Mouse (Mus musculus): ENCODE results near the gene Cenpl. TPM values are rescaled to one million over a fixed set of nuclear protein-coding genes. Genes with fewer than 3 reads are reported as not detected.
A peak's percentile ranks its signal among the peaks of the same experiment; 100 is the strongest.
"Not testable (repeated sequence)": the region's sequence is repeated elsewhere in the genome, so short reads cannot be mapped to it uniquely, and the experiment has no call there.

Gene Cenpl
- 17.0 and 17.8 TPM in 2 replicates for polyA plus RNA-seq (2016; fragmentation: Nextera tagmentation; extraction: Ambion mirVana)

DNA sequence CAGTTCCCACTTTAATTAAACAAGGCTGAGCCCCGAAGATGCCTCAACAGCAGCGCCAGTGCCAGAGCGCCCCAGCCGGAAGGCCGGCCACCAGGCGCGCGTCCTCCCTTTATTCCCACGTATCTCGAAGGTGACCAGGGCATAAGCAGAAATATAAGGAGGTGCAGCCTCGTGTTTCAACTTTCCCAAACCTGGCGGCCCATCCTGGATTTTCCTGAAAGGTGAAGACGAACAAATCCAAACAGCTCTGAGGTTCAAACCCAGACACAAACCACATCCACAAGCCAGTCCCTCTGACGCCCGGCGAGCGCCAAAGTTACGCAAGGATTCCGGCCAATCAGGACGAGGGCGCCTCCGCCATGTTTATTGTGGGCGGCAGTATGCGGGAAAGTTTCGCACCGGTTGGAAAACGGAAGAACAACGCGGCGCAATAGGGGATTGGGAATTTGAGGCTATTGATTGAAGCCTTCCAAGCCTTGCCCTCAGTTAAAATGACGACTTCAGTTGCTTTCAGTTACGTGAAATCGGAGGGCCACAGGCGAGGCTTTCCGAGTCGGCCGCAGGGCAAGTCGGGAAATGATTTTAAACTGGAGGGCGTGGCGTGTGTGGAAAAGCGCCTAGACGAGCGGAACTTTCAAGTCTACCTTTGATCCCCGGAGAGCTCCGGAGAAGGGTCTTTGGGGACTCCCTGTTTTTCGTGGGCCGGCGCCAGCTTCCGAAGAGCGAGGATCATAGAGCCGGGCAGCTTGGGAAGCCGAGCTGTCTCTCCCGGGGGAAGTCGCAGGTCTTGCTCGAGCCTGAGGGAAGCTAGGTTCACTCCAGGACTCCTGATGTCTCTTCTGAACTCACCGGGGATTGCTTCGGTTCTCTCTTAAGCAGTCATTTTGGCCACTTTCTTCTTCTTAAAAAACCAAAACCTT, at the start of gene Cenpl, which contains the start of gene Dars2:
Gene Cenpl, plus strand, starts transcription at position 362 of the 920 bp plus-strand sequence.
Gene Dars2, minus strand, starts transcription at position 307 of the 920 bp plus-strand sequence.
- Histone ChIP-seq H3K9me3 (replicated peaks) (no peaks in the 10 kb centered on the region), H3K9ac (peak within 1 kb of the TSS; percentile 84), H3K27me3 (replicated peaks) (no peaks in the 10 kb centered on the region), H3K27ac (ENCODE audit: poor library complexity, severe bottlenecking) (peak within 1 kb of the TSS; percentile 75), H3K4me1 (replicated peaks) (peaks cover 26% of the 10 kb centered on the region), H3K4me2 (peak within 1 kb of the TSS; percentile 90), H3K4me3 (peak within 1 kb of the TSS; percentile 83), H3K36me3 (peaks cover 4% of the 10 kb centered on the region; the same call in 1 of the 2 replicates)
- ATAC-seq (ENCODE audit: insufficient number of reproducible peaks, low FRiP score) = peak; percentile 94
- WGBS = under 1% methylated on average over 57 of the region's 57 CpGs

DNA sequence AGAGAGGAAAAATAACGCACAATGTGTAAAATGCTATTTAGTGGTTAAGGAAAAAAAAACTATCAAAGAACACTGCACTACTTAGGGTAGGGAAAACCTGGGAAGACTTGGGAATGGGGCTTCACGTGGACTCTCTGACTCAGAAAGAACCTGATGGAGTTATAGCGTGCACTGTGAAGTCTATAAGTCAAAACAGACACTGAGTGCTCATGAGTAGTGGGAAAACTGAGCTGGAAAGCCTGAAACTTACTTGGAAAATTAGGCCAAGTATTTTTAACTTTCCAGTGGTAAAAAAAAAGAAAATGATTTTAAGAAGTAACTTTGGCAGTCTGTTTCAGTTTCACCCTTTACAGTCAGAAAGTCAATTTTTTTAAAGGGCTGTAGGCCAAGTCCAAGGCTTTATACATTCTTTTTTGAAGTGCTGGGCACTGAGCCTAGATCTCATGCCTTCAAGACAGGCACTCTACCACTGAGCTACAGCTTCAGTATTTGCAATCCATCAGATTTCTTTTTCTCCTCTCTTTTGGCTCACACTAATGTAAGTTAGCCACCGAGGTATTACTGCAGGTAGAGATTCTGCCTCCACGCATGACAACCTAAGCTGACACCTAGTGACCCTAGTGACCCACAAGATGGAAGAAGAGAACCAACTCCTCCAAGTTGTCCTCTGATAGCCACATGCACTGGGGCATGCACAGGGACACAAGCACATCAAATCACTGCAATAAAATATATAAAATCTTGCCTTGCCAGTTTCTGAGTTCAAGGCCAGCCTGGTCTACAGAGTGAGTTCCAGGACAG, 44.9 kb upstream of the Cenpl start:
- Histone ChIP-seq H3K27me3 (replicated peaks) (no peaks in the 10 kb centered on the region), H3K4me1 (replicated peaks) (0 out of 2 replicates have a peak, but pooled peaks cover 2% of the 10 kb centered on the region), H3K36me3 (peaks cover 26% of the 10 kb centered on the region), H3K4me2 (no peak overlapping the region), H3K4me3 (no peak overlapping the region), H3K27ac (ENCODE audit: poor library complexity, severe bottlenecking) (no peak overlapping the region), H3K9me3 (replicated peaks) (no peaks in the 10 kb centered on the region), H3K9ac (no peak overlapping the region)
- WGBS = 83% methylated on average over 5 of the region's 5 CpGs
- ATAC-seq (ENCODE audit: insufficient number of reproducible peaks, low FRiP score) = no peak

DNA sequence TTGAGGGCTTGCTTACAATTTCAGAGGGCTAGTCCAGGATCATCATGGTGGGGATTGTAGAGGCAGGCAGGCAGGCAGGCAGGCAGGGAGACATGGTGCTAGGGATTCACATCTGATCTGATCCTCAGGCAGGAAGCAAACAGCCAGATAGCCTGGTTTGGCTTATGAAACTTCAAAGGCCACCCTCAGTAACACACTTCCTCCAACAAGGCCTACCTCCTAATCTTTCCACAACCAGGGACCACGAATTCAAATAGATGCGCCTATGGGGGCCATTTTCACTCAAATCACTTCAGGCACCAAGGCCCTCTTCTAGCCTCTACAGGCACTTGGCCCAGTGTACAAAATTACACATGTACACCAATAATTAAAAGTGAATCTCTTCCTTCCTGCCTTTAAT, 43.3 kb upstream of the Cenpl start:
- no peak for ATAC-seq (ENCODE audit: insufficient number of reproducible peaks, low FRiP score)
- no peak overlapping the region for H3K4me2 ChIP-seq
- 66% methylated on average over 2 of the region's 2 CpGs for WGBS
- no peaks in the 10 kb centered on the region for H3K27me3 ChIP-seq (replicated peaks)
- H3K4me3 ChIP-seq = no peak overlapping the region
- H3K9me3 ChIP-seq (replicated peaks) = no peaks in the 10 kb centered on the region
- H3K36me3 ChIP-seq = peaks cover 39% of the 10 kb centered on the region
- H3K9ac ChIP-seq = no peak overlapping the region
- H3K27ac ChIP-seq (ENCODE audit: poor library complexity, severe bottlenecking) = no peak overlapping the region
- 0 out of 2 replicates have a peak, but pooled peaks cover 2% of the 10 kb centered on the region for H3K4me1 ChIP-seq (replicated peaks)

DNA sequence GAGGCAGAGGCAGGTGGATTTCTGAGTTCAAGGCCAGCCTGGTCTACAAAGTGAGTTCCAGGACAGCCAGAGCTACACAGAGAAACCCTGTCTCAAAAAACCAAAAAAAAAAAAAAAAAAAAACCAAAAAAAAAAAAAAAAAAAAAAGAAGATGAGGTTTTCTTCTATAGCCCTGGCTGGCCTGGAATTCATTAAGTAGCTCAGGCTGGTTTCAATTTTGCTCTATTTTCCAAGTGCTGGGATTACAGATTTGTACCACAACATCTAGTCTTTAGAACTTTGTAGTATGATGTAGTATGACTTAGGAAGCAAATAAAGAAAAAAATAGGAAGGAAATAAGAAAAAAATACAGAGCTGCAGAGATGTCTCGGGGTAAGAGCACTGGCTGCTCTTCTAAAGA, 42.1 kb upstream of the Cenpl start:
- H3K4me1 ChIP-seq (replicated peaks); H3K9me3 ChIP-seq (replicated peaks); H3K27me3 ChIP-seq (replicated peaks); H3K4me3 ChIP-seq; ATAC-seq (ENCODE audit: insufficient number of reproducible peaks, low FRiP score); H3K27ac ChIP-seq (ENCODE audit: poor library complexity, severe bottlenecking); H3K9ac ChIP-seq; H3K4me2 ChIP-seq: not testable (repeated sequence)
- 86% methylated on average over 1 of the region's 1 CpGs for WGBS
- peaks cover 43% of the 10 kb centered on the region for H3K36me3 ChIP-seq

DNA sequence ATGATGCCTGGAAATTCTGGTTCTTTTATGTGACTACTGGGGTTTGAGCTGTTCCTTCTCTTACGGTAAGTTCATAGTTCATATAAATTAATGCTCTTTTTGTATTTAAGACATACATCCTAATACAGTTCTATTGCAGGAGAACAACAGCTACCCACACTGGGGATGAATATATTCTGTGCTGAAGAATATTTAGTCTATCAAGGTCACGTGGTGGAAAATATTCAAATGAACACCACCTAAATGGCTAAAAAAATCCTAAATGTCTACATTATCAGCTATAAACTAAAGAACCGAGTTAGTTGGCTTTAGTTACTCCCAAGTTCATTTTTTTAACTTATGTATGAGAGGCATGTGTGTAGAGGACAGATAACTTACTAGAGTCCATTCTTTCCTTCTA, 40.5 kb upstream of the Cenpl start:
- no peak overlapping the region for H3K4me2 ChIP-seq
- H3K9me3 ChIP-seq (replicated peaks) = no peaks in the 10 kb centered on the region
- 88% methylated on average over 3 of the region's 3 CpGs for WGBS
- no peak overlapping the region for H3K9ac ChIP-seq
- H3K36me3 ChIP-seq = peaks cover 43% of the 10 kb centered on the region
- H3K4me1 ChIP-seq (replicated peaks) = peaks cover 6% of the 10 kb centered on the region
- H3K27me3 ChIP-seq (replicated peaks) = no peaks in the 10 kb centered on the region
- no peak overlapping the region for H3K4me3 ChIP-seq
- ATAC-seq (ENCODE audit: insufficient number of reproducible peaks, low FRiP score) = no peak
- no peak overlapping the region for H3K27ac ChIP-seq (ENCODE audit: poor library complexity, severe bottlenecking)

DNA sequence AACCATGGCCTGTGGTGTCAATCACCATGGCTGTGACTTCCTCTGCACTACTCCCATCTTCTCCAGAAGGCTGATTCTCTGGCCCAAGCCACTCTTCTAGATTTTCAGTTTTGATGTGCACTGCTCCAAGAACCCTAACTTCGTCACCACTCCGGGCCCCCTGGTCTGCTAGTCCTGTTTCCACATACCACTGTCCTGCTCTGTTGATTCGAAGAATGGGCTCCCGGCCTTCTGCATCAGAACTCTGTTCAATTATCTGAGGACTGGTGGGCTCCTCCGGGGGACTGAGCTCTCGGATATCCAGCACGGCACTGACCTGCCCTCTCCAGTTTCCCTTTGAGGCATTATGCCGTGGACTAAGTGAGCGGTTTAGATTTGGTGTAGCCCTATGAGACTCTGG, 38.6 kb upstream of the Cenpl start:
- Histone ChIP-seq H3K36me3 (peaks cover 48% of the 10 kb centered on the region), H3K9ac (no peak overlapping the region), H3K9me3 (replicated peaks) (no peaks in the 10 kb centered on the region), H3K4me2 (no peak overlapping the region), H3K27me3 (replicated peaks) (no peaks in the 10 kb centered on the region), H3K4me3 (no peak overlapping the region), H3K27ac (ENCODE audit: poor library complexity, severe bottlenecking) (no peak overlapping the region), H3K4me1 (replicated peaks) (peaks cover 6% of the 10 kb centered on the region)
- WGBS = 91% methylated on average over 9 of the region's 9 CpGs
- ATAC-seq (ENCODE audit: insufficient number of reproducible peaks, low FRiP score) = no peak

DNA sequence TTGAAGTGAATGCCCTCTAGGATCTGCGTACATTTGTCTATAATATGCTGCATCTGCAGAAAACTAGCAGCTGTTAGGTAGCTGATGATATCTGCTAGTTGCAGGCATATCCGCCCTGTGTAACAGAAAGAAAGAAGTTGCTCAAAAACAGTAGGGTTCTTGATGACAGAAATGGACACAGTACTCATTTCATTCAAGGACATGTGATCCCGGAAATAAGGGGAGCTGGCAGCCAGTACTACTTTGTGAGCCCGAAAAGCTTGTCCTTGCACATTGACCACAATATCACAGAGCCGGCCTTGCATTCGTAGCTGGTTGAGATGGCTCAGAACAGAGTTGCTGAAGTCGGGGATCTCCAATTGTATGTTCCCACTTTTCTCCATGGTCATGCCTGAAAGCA, 38.2 kb upstream of the Cenpl start:
- Histone ChIP-seq H3K9me3 (replicated peaks) (no peaks in the 10 kb centered on the region), H3K4me3 (no peak overlapping the region), H3K4me2 (no peak overlapping the region), H3K27me3 (replicated peaks) (no peaks in the 10 kb centered on the region), H3K36me3 (peaks cover 46% of the 10 kb centered on the region), H3K27ac (ENCODE audit: poor library complexity, severe bottlenecking) (no peak overlapping the region), H3K4me1 (replicated peaks) (peaks cover 6% of the 10 kb centered on the region), H3K9ac (no peak overlapping the region)
- 92% methylated on average over 7 of the region's 7 CpGs for WGBS
- ATAC-seq (ENCODE audit: insufficient number of reproducible peaks, low FRiP score) = no peak

DNA sequence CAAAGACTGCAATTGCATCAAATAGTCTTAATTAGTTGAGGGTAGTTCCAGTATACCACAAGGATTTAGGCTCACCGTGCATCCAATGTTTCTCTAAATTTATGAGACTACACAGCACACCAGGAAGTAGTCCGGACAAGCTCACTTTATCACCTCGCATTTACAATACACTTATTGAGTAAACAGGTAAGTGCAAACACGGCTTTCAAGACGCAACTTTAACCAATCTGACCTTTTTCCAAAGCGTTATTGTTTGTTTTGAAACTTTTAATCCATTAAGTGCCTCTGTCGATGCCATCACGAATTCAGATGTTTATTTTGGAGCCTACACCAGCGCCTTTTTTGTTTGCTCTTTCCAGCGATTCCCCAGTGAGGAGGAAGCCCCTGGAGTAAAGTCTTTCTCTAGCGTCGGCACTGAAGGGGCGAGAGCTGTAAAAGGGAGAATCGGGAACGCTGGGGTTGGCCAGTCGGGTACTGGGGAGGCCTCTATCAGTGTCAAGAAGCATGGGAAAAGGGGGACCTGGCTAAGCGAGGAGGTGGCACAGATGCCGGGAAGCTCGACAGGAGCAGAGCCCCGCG, 36.6 kb upstream of the Cenpl start:
- ATAC-seq (ENCODE audit: insufficient number of reproducible peaks, low FRiP score) = no peak
- Histone ChIP-seq H3K27ac (ENCODE audit: poor library complexity, severe bottlenecking) (peak overlapping the region; percentile 91), H3K36me3 (peaks cover 59% of the 10 kb centered on the region), H3K9me3 (replicated peaks) (no peaks in the 10 kb centered on the region), H3K27me3 (replicated peaks) (no peaks in the 10 kb centered on the region), H3K4me2 (peak overlapping the region; percentile 84), H3K9ac (peak overlapping the region; percentile 72), H3K4me1 (replicated peaks) (peaks cover 10% of the 10 kb centered on the region), H3K4me3 (peak overlapping the region; percentile 77)
- 1% methylated on average over 21 of the region's 21 CpGs for WGBS

DNA sequence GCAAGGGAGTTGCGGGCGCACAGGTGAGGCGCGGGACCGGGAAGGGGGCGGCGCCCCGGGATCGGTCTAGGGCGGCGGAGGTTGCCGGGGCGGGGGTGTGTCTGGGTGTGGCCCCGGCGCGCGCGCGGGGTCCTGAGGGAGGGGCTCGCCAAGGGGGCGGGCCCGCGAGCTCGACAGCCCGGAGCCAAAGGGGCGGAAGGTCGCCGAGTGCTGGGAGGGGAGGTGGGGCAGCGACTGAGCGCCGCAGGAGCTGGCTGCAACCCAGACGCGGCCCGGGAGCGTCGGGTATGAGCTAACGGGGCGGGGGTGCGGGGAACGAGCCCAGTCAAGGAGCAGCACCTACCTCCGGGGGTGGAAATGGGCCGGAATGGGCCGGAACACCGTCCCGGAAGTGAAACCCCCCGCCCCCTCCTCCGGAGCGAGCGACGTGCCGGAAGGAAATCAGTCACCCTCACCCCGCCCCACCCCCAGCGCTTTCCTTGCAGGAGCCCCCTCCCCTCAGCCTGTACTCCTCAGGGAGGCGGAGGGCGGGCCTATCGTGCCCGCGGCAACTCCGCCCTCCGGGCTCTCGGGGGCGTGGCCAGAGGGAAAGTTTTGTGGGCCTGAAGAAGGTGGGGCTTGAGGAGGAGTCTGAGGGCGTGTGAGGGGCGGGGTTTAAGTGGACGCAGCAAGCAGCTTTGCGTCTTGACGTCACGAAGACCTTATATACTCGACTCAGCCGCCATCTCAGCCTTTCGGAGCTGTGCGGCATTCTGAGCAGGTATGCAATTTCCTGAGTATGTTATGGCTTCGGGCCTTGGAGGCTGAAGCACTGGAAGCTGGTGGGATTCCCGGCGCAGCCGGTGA, 35.9 kb upstream of the Cenpl start, which contains the start of gene Zbtb37:
Gene Zbtb37, minus strand, starts transcription at position 415 of the 846 bp plus-strand sequence.
- H3K4me3 ChIP-seq = peak within 1 kb of the TSS; percentile 77
- under 1% methylated on average over 56 of the region's 76 CpGs for WGBS
- peak; percentile 94 for ATAC-seq (ENCODE audit: insufficient number of reproducible peaks, low FRiP score)
- H3K4me1 ChIP-seq (replicated peaks) = peaks cover 10% of the 10 kb centered on the region
- peak within 1 kb of the TSS; percentile 91 for H3K27ac ChIP-seq (ENCODE audit: poor library complexity, severe bottlenecking)
- H3K9me3 ChIP-seq (replicated peaks) = no peaks in the 10 kb centered on the region
- peaks cover 63% of the 10 kb centered on the region for H3K36me3 ChIP-seq
- H3K27me3 ChIP-seq (replicated peaks) = no peaks in the 10 kb centered on the region
- peak within 1 kb of the TSS; percentile 92 for H3K9ac ChIP-seq
- H3K4me2 ChIP-seq = peak within 1 kb of the TSS; percentile 84

DNA sequence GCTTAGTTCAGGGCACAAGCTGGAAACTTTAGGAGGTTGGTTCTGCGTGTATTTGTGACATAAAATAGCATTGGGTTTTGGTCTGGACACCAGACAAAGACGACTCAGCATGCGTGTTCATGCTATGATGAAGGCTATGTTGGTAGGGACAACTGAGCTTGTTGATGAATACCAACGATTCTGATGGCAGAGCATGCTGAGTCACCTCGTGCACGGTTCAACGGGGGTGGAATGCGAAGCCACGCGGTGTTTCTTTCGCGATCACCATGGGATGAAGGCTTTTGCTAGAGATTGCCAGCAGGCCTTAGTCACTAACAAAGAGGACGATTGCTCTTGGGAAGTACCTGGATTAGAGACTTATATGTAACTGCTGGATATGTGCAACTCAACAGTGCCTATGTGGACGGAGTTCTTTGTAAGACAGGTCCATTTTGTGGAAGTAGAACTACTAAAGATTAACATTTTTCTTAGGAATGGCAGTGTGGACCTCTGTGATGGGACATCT, 35.2 kb upstream of the Cenpl start:
- peak overlapping the region; percentile 84 for H3K4me2 ChIP-seq
- H3K9me3 ChIP-seq (replicated peaks) = no peaks in the 10 kb centered on the region
- H3K36me3 ChIP-seq = peaks cover 56% of the 10 kb centered on the region
- peak overlapping the region; percentile 92 for H3K9ac ChIP-seq
- H3K27ac ChIP-seq (ENCODE audit: poor library complexity, severe bottlenecking) = peak overlapping the region; percentile 89
- ATAC-seq (ENCODE audit: insufficient number of reproducible peaks, low FRiP score) = peak; percentile 42
- WGBS = under 1% methylated on average over 14 of the region's 14 CpGs
- H3K27me3 ChIP-seq (replicated peaks) = no peaks in the 10 kb centered on the region
- peaks cover 10% of the 10 kb centered on the region for H3K4me1 ChIP-seq (replicated peaks)
- peak overlapping the region; percentile 77 for H3K4me3 ChIP-seq
